Mouse (Mus musculus) inflammation-experienced regulatory T-cells (primary cell): ENCODE results near the gene Birc5. TPM values are rescaled to one million over a fixed set of nuclear protein-coding genes. Genes with fewer than 3 reads are reported as not detected.

Source experiments
- polyA plus RNA-seq, 2 experiments: library from polyadenylated mRNA; unstranded; fragments of 100-300 nt; shearing (Covaris generic); gene quantifications; one replicate each; pipeline ENCODE4 v1.2.1; 2017

The Birc5 gene
- polyA plus RNA-seq: 1 to 10 TPM; 3.6 to 9.1 TPM

GRCm38 (mm10) chr11:117848985-117849671 is at the start of gene Birc5:
TSS of gene Birc5 (plus strand) at chr11:117849251.

GRCm38 (mm10) chr11:117809407-117810311 is 39.4 kb upstream of the Birc5 start, which contains the start of the genes Gm20708 and Syngr2:
TSS of gene Gm20708 (plus strand) at chr11:117809668.
TSS of gene Syngr2 (plus strand) at chr11:117809668.

GRCm38 (mm10) chr11:117825333-117826101 is 23.5 kb upstream of the Birc5 start, which contains the start of the genes Afmid and Tk1:
TSS of gene Afmid (plus strand) at chr11:117825924.
TSS of gene Tk1 (minus strand) at chr11:117826092.

GRCm38 (mm10) chr11:117860601-117861000 is 11.6 kb downstream of the Birc5 start, which contains the start of gene Tmem235:
TSS of gene Tmem235 (plus strand) at chr11:117860752.

GRCm38 (mm10) chr11:117872861-117873608 is 24.0 kb downstream of the Birc5 start, which contains the start of gene Tha1:
TSS of gene Tha1 (minus strand) at chr11:117873481.

Other genes with a start within 250 kb of the Birc5 start
- gene Tnrc6c, start 195.0 kb upstream of the Birc5 start, polyA plus RNA-seq: 10 to 100 TPM; 18.2 to 19.0 TPM
- gene Tmc8, start 67.2 kb upstream of the Birc5 start, polyA plus RNA-seq: 100 to 1,000 TPM; 120 to 139 TPM
- 100 to 1,000 TPM; 141 to 153 TPM for gene Tmc6, start 67.1 kb upstream of the Birc5 start, polyA plus RNA-seq
- 1 to 10 TPM in 1 of 2 experiments, not detected in 1; 1.2 TPM for gene 6030468B19Rik, start 51.6 kb upstream of the Birc5 start, polyA plus RNA-seq
- gene Gm20708, start 39.6 kb upstream of the Birc5 start, polyA plus RNA-seq: 1 to 10 TPM; 2.6 to 4.0 TPM
- 100 to 1,000 TPM; 132 to 205 TPM for gene Syngr2, start 39.6 kb upstream of the Birc5 start, polyA plus RNA-seq
- 10 to 100 TPM; 24.6 to 27.6 TPM for gene Afmid, start 23.3 kb upstream of the Birc5 start, polyA plus RNA-seq
- gene Tk1, start 23.2 kb upstream of the Birc5 start, polyA plus RNA-seq: 10 to 100 TPM; 14.0 to 29.6 TPM
- under 1 TPM in 1 of 2 experiments, not detected in 1; 0.45 TPM for gene Tmem235, start 11.5 kb downstream of the Birc5 start, polyA plus RNA-seq
- 10 to 100 TPM; 14.9 to 22.7 TPM for gene Tha1, start 24.2 kb downstream of the Birc5 start, polyA plus RNA-seq
- gene Socs3, start 120.8 kb downstream of the Birc5 start, polyA plus RNA-seq: 100 to 1,000 TPM; 104 to 139 TPM
- 10 to 100 TPM; 50.8 to 53.9 TPM for gene Pgs1, start 137.0 kb downstream of the Birc5 start, polyA plus RNA-seq